Mouse (Mus musculus) forebrain, embryonic 13.5 days (tissue): ENCODE measurements around the gene Jph3. TPM values are rescaled to one million over a fixed set of nuclear protein-coding genes. Genes with fewer than 3 reads are reported as not detected.

Source experiments
- ATAC-seq: fragments of 200-750 bp; cut with Nextera tagmentation; 2 replicates; pipeline ENCODE4 v1.8.0; 2017
- H3K27ac ChIP-seq: fragments of 300-500 bp; sonication (generic); 2 replicates; pipeline ENCODE4 v1.5.1; 2015; ENCODE audit warnings: inconsistent platforms, mild to moderate bottlenecking, moderate library complexity
- H3K27me3 ChIP-seq: fragments of 300-500 bp; sonication (generic); 2 replicates; pipeline ENCODE4 v1.6.1; 2015; ENCODE audit warnings: mild to moderate bottlenecking, inconsistent platforms
- H3K36me3 ChIP-seq: fragments of 300-500 bp; sonication (generic); 2 replicates; pipeline ENCODE4 v1.6.1; 2015; ENCODE audit warnings: mild to moderate bottlenecking, inconsistent platforms; ENCODE audit not compliant: poor library complexity, severe bottlenecking
- H3K4me1 ChIP-seq: fragments of 300-500 bp; sonication (generic); 2 replicates; pipeline ENCODE4 v1.6.1; 2015; ENCODE audit warnings: inconsistent platforms
- H3K4me2 ChIP-seq: fragments of 300-500 bp; sonication (generic); 2 replicates; pipeline ENCODE4 v1.6.1; 2015; ENCODE audit warnings: inconsistent platforms, mild to moderate bottlenecking, moderate library complexity
- H3K4me3 ChIP-seq: fragments of 300-500 bp; sonication (generic); 2 replicates; pipeline ENCODE4 v1.5.1; 2015; ENCODE audit warnings: mild to moderate bottlenecking, inconsistent platforms
- H3K9ac ChIP-seq: fragments of 300-500 bp; sonication (generic); 2 replicates; pipeline ENCODE4 v1.6.1; 2015; ENCODE audit warnings: mild to moderate bottlenecking, inconsistent platforms
- H3K9me3 ChIP-seq: fragments of 300-500 bp; sonication (generic); replicated peaks from 2 replicates; pipeline ENCODE4 v1.6.1; 2016; ENCODE audit warnings: inconsistent platforms
- WGBS: fragments of 180-500 bp; shearing (Covaris S2); methylation state at CpG from one replicate; pipeline ENCODE4 v1.1.7; 2015; 5-methylcytosine and 5-hydroxymethylcytosine counted together
- polyA plus RNA-seq: library from polyadenylated mRNA; unstranded; fragments of >200 nt; fragmentation: Nextera tagmentation; extraction: Ambion mirVana; gene quantifications from 2 replicates; pipeline ENCODE4 v1.2.1, GENCODE M21; 2015

Gene Jph3
- polyA plus RNA-seq, 1 experiment from 2014 or later: 34.9 TPM

- Histone ChIP-seq H3K4me1 (peaks cover 18% of the 10 kb centered on the region), H3K36me3 (no peaks in the 10 kb centered on the region), H3K27ac (peak overlapping the region; percentile 25), H3K4me3 (no peak overlapping the region), H3K9ac (no peak overlapping the region), H3K9me3 (no peaks in the 10 kb centered on the region), H3K27me3 (no peaks in the 10 kb centered on the region), H3K4me2 (no peak overlapping the region)
- 49% methylated on average over 7 of the region's 7 CpGs for WGBS
- ATAC-seq: peak; percentile 67; the same call in 1 of the 2 replicates
Measured at GRCm38 (mm10) chr8:121762999-121763699, 33.7 kb downstream of the Jph3 start.

- Histone ChIP-seq H3K27me3 (no peaks in the 10 kb centered on the region), H3K4me3 (no peak overlapping the region), H3K4me1 (peaks cover 18% of the 10 kb centered on the region), H3K36me3 (no peaks in the 10 kb centered on the region), H3K9me3 (no peaks in the 10 kb centered on the region), H3K4me2 (no peak overlapping the region), H3K27ac (peak overlapping the region; percentile 31), H3K9ac (no peak overlapping the region)
- WGBS: 60% methylated on average over 9 of the region's 9 CpGs
- peak; percentile 65; the same call in 1 of the 2 replicates for ATAC-seq
Measured at GRCm38 (mm10) chr8:121763700-121764013, 34.2 kb downstream of the Jph3 start.

- no peak overlapping the region for H3K9ac ChIP-seq
- no peak overlapping the region for H3K4me3 ChIP-seq
- 82% methylated on average over 7 of the region's 7 CpGs for WGBS
Measured at GRCm38 (mm10) chr8:121765594-121766138, 36.2 kb downstream of the Jph3 start.

GRCm38 (mm10) chr8:121769095-121769494 lies 39.7 kb downstream of the Jph3 start:
- ATAC-seq: no peak
- Histone ChIP-seq H3K4me3 (no peak overlapping the region), H3K9me3 (no peaks in the 10 kb centered on the region), H3K9ac (no peak overlapping the region), H3K27ac (no peak overlapping the region), H3K4me2 (no peak overlapping the region), H3K4me1 (peaks cover 25% of the 10 kb centered on the region), H3K36me3 (no peaks in the 10 kb centered on the region), H3K27me3 (no peaks in the 10 kb centered on the region)
- WGBS: 53% methylated on average over 3 of the region's 3 CpGs

More at GRCm38 (mm10) chr8:121765594-121766138, 36.2 kb downstream of the Jph3 start:
- Histone ChIP-seq H3K4me2 (no peak overlapping the region), H3K9me3 (no peaks in the 10 kb centered on the region), H3K4me1 (peaks cover 26% of the 10 kb centered on the region), H3K27me3 (no peaks in the 10 kb centered on the region), H3K36me3 (no peaks in the 10 kb centered on the region), H3K27ac (no peak overlapping the region)
- no peak for ATAC-seq

GRCm38 (mm10) chr8:121769621-121770020 lies 40.2 kb downstream of the Jph3 start:
- Histone ChIP-seq H3K4me1 (peaks cover 24% of the 10 kb centered on the region), H3K4me3 (no peak overlapping the region), H3K4me2 (no peak overlapping the region), H3K9ac (no peak overlapping the region), H3K9me3 (no peaks in the 10 kb centered on the region), H3K27ac (no peak overlapping the region), H3K27me3 (no peaks in the 10 kb centered on the region), H3K36me3 (no peaks in the 10 kb centered on the region)
- no peak for ATAC-seq
- WGBS: 87% methylated on average over 2 of the region's 2 CpGs

- H3K9ac ChIP-seq: peak overlapping the region; percentile 28; the same call in 1 of the 2 replicates
- H3K36me3 ChIP-seq: no peaks in the 10 kb centered on the region
- H3K4me2 ChIP-seq: peak overlapping the region; percentile 25
- H3K27me3 ChIP-seq: no peaks in the 10 kb centered on the region
- peak; percentile 84 for ATAC-seq
- H3K9me3 ChIP-seq: no peaks in the 10 kb centered on the region
- peaks cover 24% of the 10 kb centered on the region for H3K4me1 ChIP-seq
- H3K27ac ChIP-seq: 0 out of 2 replicates have a peak overlapping the region, but pooled peaks have one; percentile 44
- 19% methylated on average over 17 of the region's 19 CpGs for WGBS
- no peak overlapping the region for H3K4me3 ChIP-seq
Measured at GRCm38 (mm10) chr8:121770845-121771752, 41.7 kb downstream of the Jph3 start.

GRCm38 (mm10) chr8:121773876-121774275 lies 44.5 kb downstream of the Jph3 start:
- Histone ChIP-seq H3K9me3 (no peaks in the 10 kb centered on the region), H3K4me3 (no peak overlapping the region), H3K36me3 (no peaks in the 10 kb centered on the region), H3K9ac (no peak overlapping the region), H3K4me1 (peaks cover 24% of the 10 kb centered on the region), H3K27me3 (no peaks in the 10 kb centered on the region), H3K4me2 (no peak overlapping the region), H3K27ac (no peak overlapping the region)
- WGBS: 91% methylated on average over 12 of the region's 12 CpGs
- no peak for ATAC-seq

GRCm38 (mm10) chr8:121782493-121782892 lies 53.1 kb downstream of the Jph3 start:
- ATAC-seq: no peak
- no peaks in the 10 kb centered on the region for H3K9me3 ChIP-seq
- WGBS: 77% methylated on average over 5 of the region's 5 CpGs

GRCm38 (mm10) chr8:121786542-121786941 lies 57.1 kb downstream of the Jph3 start:
- H3K4me2 ChIP-seq: no peak overlapping the region
- 66% methylated on average over 10 of the region's 10 CpGs for WGBS
- no peaks in the 10 kb centered on the region for H3K27me3 ChIP-seq
- ATAC-seq: no peak
- H3K9ac ChIP-seq: no peak overlapping the region
- peaks cover 13% of the 10 kb centered on the region; the same call in 1 of the 2 replicates for H3K36me3 ChIP-seq
- H3K27ac ChIP-seq: no peak overlapping the region
- H3K4me1 ChIP-seq: no peaks in the 10 kb centered on the region
- no peaks in the 10 kb centered on the region for H3K9me3 ChIP-seq
- no peak overlapping the region for H3K4me3 ChIP-seq

More at GRCm38 (mm10) chr8:121782493-121782892, 53.1 kb downstream of the Jph3 start:
- Histone ChIP-seq H3K4me2 (no peak overlapping the region), H3K4me3 (no peak overlapping the region), H3K9ac (no peak overlapping the region), H3K27ac (no peak overlapping the region), H3K36me3 (peaks cover 10% of the 10 kb centered on the region; the same call in 1 of the 2 replicates), H3K4me1 (no peaks in the 10 kb centered on the region), H3K27me3 (no peaks in the 10 kb centered on the region)

- no peak for ATAC-seq
- Histone ChIP-seq H3K9ac (no peak overlapping the region), H3K36me3 (peaks cover 17% of the 10 kb centered on the region; the same call in 1 of the 2 replicates), H3K4me1 (no peaks in the 10 kb centered on the region), H3K27ac (no peak overlapping the region), H3K27me3 (no peaks in the 10 kb centered on the region), H3K4me2 (no peak overlapping the region), H3K4me3 (no peak overlapping the region), H3K9me3 (no peaks in the 10 kb centered on the region)
- WGBS: 89% methylated on average over 8 of the region's 8 CpGs
Measured at GRCm38 (mm10) chr8:121788786-121789185, 59.4 kb downstream of the Jph3 start.

- no peaks in the 10 kb centered on the region for H3K4me1 ChIP-seq
- H3K27ac ChIP-seq: no peak overlapping the region
- no peaks in the 10 kb centered on the region for H3K27me3 ChIP-seq
- 83% methylated on average over 7 of the region's 7 CpGs for WGBS
- no peak overlapping the region for H3K4me2 ChIP-seq
- H3K9ac ChIP-seq: no peak overlapping the region
- H3K36me3 ChIP-seq: peaks cover 39% of the 10 kb centered on the region
- no peak overlapping the region for H3K4me3 ChIP-seq
- ATAC-seq: no peak
- no peaks in the 10 kb centered on the region for H3K9me3 ChIP-seq
Measured at GRCm38 (mm10) chr8:121792159-121792558, 62.7 kb downstream of the Jph3 start.

GRCm38 (mm10) chr8:121792627-121793026 lies 63.2 kb downstream of the Jph3 start:
- H3K4me2 ChIP-seq: no peak overlapping the region
- H3K27me3 ChIP-seq: no peaks in the 10 kb centered on the region
- no peak overlapping the region for H3K4me3 ChIP-seq
- H3K9me3 ChIP-seq: no peaks in the 10 kb centered on the region
- H3K27ac ChIP-seq: no peak overlapping the region
- peaks cover 43% of the 10 kb centered on the region for H3K36me3 ChIP-seq
- no peaks in the 10 kb centered on the region for H3K4me1 ChIP-seq
- ATAC-seq: peak; percentile 20; the same call in 1 of the 2 replicates
- 75% methylated on average over 4 of the region's 4 CpGs for WGBS
- no peak overlapping the region for H3K9ac ChIP-seq
